Mouse (Mus musculus) lung, adult 2 months (tissue): ENCODE results near the gene Ptk7. TPM values are rescaled to one million over a fixed set of nuclear protein-coding genes. Genes with fewer than 3 reads are reported as not detected.

Experiments
- DNase-seq: peaks from one replicate; pipeline ENCODE4 v3.0.0; 2022
- H3K4me1 ChIP-seq: fragments of 200-500 bp; 2 replicates; pipeline ENCODE4 v1.6.1; 2011; ENCODE audit warnings: low read length; ENCODE audit not compliant: control insufficient read depth, insufficient read depth
- H3K4me3 ChIP-seq: fragments of 200-500 bp; replicated peaks from 2 replicates; pipeline ENCODE3; 2011; ENCODE audit warnings: low read depth, mild to moderate bottlenecking, control low read depth, low read length; ENCODE audit errors: extremely low read depth
- CTCF ChIP-seq: fragments of 200-500 bp; IDR thresholded peaks from 2 replicates; pipeline ENCODE4 v1.5.1; 2011; ENCODE audit warnings: mild to moderate bottlenecking, low read length, control low read depth; ENCODE audit not compliant: insufficient read depth
- POLR2A ChIP-seq: fragments of 200-500 bp; IDR thresholded peaks from 2 replicates; pipeline ENCODE4 v1.6.1; 2011; ENCODE audit warnings: low read depth, mild to moderate bottlenecking, control low read depth, low read length, borderline replicate concordance; ENCODE audit errors: extremely low read depth
- WGBS: fragments of 180-500 bp; shearing (Covaris S2); methylation state at CpG from one replicate; pipeline ENCODE4 v1.1.7; 2018; 5-methylcytosine and 5-hydroxymethylcytosine counted together
- polyA plus RNA-seq: library from polyadenylated mRNA; depleted of rRNA; stranded (reverse); fragments of >200 nt; gene quantifications from 2 replicates; pipeline ENCODE4 v1.2.3, GENCODE M21; 2012

Ptk7 gene
- polyA plus RNA-seq, 1 experiment, result 57.3 TPM

- Histone ChIP-seq H3K4me3 (no peak overlapping the region), H3K4me1 (peaks cover 5% of the 10 kb centered on the region)
- no peak for DNase-seq
- TF ChIP-seq POLR2A, result no peak
- TF ChIP-seq CTCF, result no peak
- WGBS, result 54% methylated on average over 3 of the region's 3 CpGs
Observed at GRCm38 (mm10) chr17:46547923-46548322, 81.4 kb downstream of the Ptk7 start.

- peaks cover 5% of the 10 kb centered on the region; the same call in 1 of the 2 replicates for H3K4me1 ChIP-seq
- H3K4me3 ChIP-seq, result no peak overlapping the region
- TF ChIP-seq CTCF, result no peak
- no peak for TF ChIP-seq POLR2A
- 48% methylated on average over 8 of the region's 8 CpGs for WGBS
- no peak for DNase-seq
Observed at GRCm38 (mm10) chr17:46546995-46547394, 82.3 kb downstream of the Ptk7 start.

DNA sequence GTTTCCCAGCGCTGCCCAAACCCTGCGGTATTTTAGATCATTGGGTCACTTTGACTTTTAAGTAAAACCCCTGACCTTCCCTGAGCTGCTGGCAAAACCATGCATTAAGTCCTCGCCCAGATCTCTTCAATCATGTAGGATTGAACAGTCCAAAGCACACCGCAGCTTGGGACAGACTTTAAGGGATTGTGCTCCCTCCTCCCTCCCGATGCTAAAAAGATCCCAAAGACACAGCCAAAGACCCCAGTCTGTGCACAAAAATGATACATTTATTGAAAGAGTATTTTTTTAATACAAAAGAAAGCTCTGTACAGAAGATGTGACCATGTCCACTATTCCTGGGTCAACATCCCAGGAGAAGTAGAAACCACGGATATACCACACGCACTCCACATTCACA lies 82.7 kb downstream of the Ptk7 start:
- TF ChIP-seq POLR2A, result no peak
- no peak for TF ChIP-seq CTCF
- no peak for DNase-seq
- Histone ChIP-seq H3K4me3 (peak overlapping the region; percentile 87), H3K4me1 (peaks cover 5% of the 10 kb centered on the region; the same call in 1 of the 2 replicates)
- WGBS, result 43% methylated on average over 7 of the region's 7 CpGs

GRCm38 (mm10) chr17:46545813-46546564 lies 83.3 kb downstream of the Ptk7 start, which contains the start of gene Cul9:
Gene Cul9, minus strand, starts transcription at chr17:46546388.
- DNase-seq, result peak; percentile 65
- peak; percentile 57; the same call in 1 of the 2 replicates for TF ChIP-seq POLR2A
- no peak for TF ChIP-seq CTCF
- Histone ChIP-seq H3K4me3 (peak within 1 kb of the TSS; percentile 87), H3K4me1 (peaks cover 5% of the 10 kb centered on the region; the same call in 1 of the 2 replicates)
- 6% methylated on average over 49 of the region's 49 CpGs for WGBS

DNA sequence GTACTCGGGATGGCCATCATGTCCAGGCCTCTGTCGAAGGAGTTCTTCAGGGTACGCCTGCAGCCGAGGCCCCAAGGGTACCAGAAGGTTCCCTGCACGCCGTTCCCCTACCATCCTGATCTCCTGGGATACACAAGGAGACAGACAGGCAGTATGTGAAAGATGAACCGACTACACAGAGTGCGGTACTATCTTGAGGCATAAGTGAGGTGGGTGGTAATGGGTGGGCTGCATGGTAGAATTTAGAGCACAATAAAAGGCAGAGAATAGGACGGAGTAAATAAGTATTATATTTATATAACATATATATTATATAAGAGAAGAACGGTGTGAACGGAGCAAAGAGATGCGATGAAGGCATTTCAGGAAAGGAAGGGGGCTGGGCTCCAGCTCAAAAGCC lies 85.6 kb downstream of the Ptk7 start:
- TF ChIP-seq CTCF (no peak), POLR2A (no peak)
- Histone ChIP-seq H3K4me1 (peaks cover 5% of the 10 kb centered on the region; the same call in 1 of the 2 replicates), H3K4me3 (no peak overlapping the region)
- DNase-seq, result no peak
- 89% methylated on average over 12 of the region's 12 CpGs for WGBS

DNA sequence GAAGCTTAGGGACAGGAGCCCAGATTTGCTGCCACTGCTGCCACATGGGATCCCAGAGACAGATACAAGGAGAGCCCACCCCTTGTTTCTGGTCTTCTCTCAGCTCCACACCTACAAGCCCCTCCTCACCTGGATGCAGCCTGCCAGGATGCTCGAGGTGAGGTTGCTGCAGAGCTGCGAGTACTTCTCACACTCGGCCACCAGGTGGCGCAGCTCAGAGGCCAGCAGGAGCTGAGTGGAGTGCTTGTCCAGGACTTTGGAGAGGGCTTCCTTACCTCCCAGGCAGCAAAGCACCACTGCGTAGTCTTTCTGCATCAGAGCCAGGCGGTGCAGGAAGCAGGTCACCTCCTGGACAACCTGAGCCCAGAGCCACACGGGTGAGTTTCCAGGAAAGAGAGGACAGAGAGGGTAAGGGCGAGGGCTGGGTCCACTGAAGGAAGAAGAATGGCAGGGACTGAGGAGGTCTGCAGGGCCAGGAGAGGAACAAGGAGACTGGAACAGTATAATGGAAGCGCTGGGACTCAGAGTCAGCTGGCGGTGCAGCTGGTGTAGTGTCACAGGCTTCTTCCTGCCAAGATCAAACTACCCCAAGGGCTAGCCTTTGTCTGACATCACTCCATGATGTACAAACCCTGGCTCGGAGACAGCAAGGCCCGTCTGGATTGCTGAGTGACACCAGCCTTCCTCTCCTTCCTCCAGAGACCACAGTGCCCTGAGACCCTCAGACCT lies 103.6 kb downstream of the Ptk7 start:
- Histone ChIP-seq H3K4me1 (no peaks in the 10 kb centered on the region), H3K4me3 (no peak overlapping the region)
- DNase-seq, result peak; percentile 65
- peak; percentile 93 for TF ChIP-seq CTCF
- no peak for TF ChIP-seq POLR2A
- 34% methylated on average over 12 of the region's 12 CpGs for WGBS

GRCm38 (mm10) chr17:46525065-46525464 lies 104.2 kb downstream of the Ptk7 start:
- DNase-seq, result no peak
- Histone ChIP-seq H3K4me3 (no peak overlapping the region), H3K4me1 (no peaks in the 10 kb centered on the region)
- 69% methylated on average over 10 of the region's 10 CpGs for WGBS
- TF ChIP-seq CTCF (no peak), POLR2A (no peak)

- no peaks in the 10 kb centered on the region for H3K4me1 ChIP-seq
- no peak overlapping the region for H3K4me3 ChIP-seq
- WGBS, result 48% methylated on average over 24 of the region's 24 CpGs
- DNase-seq, result peak; percentile 25
- TF ChIP-seq CTCF (no peak), POLR2A (no peak)
Observed at GRCm38 (mm10) chr17:46521963-46522668, 107.2 kb downstream of the Ptk7 start.

DNA sequence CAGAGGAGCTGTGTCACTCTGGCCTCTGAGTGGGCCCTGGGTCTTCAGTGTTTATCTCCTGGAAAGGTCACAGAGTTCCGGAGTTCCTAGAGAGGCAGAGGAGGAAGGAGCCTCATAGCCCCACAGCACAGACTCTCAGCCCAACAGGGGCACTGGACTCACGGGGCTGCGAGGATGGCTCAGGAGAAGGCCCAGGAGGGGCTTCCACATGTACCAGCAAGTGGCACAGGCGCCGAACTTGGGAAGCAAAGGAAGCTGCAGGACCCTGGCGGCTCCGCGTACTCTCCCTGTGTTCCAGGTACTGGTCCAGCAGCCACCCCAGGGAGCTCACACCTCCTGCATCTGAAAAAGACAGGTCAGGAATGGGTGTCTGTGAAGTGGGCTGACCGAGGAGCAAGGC lies 108.1 kb downstream of the Ptk7 start:
- TF ChIP-seq CTCF (no peak), POLR2A (no peak)
- DNase-seq, result no peak
- 76% methylated on average over 9 of the region's 9 CpGs for WGBS
- Histone ChIP-seq H3K4me1 (no peaks in the 10 kb centered on the region), H3K4me3 (no peak overlapping the region)
